Mouse (Mus musculus): ENCODE measurements at regions not wholly inside any gene's neighbourhood (a gene's known extent, or its start where the extent isn't known, plus 50 kb on each side); places are given as distances from the start of the nearest gene placed in this dataset.
"Not testable (repeated sequence)": the region's sequence is repeated elsewhere in the genome, so short reads cannot be mapped to it uniquely, and the experiment has no call there.

DNA sequence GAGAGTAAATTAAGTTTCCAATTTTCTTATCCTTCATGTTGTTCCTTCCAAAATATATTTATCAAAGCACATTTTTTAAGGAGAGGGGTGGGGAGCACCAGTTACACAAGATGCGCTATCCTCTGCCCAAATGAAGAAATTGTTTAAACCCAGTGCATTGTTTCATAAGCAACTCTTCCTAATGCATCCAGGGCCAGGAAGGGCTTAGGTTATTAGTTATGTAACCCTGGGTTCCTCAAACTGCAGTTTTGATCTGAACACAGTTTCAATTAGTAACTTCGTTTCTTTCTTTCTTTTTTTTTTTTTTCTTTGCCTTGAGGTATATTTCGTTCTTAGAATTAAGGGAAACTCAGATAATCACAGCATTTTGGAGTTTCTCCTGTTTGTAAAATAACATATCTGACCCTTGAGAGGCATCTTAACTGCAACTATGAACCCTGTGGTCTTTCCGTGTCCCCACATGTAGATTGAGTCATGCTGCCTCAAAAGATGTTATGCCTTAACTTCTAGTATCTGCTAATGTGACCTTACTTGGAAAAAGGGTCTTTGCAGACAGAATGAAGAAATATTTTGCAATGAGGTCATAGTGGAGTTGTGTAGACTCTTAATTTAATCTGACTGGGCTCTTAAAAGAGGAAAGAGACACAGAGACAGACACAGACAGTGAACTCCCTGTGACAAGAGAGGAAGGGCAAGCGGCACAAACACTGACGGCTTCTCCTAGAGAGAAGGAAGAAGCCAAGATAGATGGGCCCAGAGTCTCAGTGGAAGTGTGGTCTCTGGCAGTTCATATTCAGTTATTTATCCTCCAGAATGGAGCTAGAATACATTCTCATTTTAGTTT is 153.7 kb upstream of the Nrip1 start:
- in situ Hi-C loops (cut with MboI, MseI): no loop called here

- in situ Hi-C loops (cut with MboI, MseI): no loop called here
Observed at GRCm38 (mm10) chr16:76525563-76525962, 151.9 kb upstream of the Nrip1 start.

GRCm38 (mm10) chr16:76524921-76525320 is 151.3 kb upstream of the Nrip1 start:
- in situ Hi-C loops (cut with MboI, MseI): no loop called here

DNA sequence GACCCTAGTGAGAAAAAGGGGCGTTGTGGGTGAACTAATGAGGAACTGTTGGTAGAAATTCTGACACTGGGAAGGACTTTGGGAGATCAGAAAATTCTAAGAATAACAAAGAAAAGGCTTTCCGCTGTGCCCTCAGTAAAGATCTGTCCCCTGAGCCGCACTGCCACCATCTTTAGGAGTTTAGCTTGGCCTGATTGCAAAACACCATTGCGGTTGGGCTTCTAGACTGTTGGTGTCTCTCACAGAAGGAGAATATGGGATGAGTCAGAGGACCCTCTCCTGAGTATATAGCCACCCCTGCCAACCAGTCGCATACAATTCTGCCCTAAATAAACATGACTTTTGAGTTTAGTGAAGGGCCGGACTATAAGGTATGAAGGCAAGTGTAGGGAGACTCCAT is 147.5 kb upstream of the Nrip1 start:
- in situ Hi-C loops (cut with MboI, MseI): no loop called here

- in situ Hi-C loops (cut with MboI, MseI): no loop called here
Observed at GRCm38 (mm10) chr16:76520643-76520993, 147.0 kb upstream of the Nrip1 start.

- in situ Hi-C loops (cut with MboI, MseI): no loop called here
Observed at GRCm38 (mm10) chr16:76519911-76520642, 146.4 kb upstream of the Nrip1 start.

DNA sequence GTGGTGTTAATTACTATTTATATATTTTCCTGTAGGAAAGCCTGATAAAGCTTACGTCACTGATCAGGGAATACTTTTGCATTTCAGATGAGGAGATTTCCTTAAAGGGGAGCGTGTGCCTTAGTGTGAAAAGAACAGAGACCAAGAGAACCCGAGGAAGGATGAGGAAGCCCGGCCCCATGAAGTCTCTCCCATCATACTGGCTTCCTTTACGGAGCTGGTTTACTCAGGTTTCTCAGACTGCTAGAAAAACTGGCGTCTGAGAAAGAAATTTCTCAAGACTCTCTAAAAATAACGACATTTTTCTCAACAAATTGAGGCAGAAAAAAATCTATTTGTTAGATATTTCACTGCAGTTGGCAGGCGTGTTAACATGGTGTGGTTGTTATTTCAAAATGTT is 137.2 kb upstream of the Nrip1 start:
- in situ Hi-C loops (cut with MboI, MseI): no loop called here

DNA sequence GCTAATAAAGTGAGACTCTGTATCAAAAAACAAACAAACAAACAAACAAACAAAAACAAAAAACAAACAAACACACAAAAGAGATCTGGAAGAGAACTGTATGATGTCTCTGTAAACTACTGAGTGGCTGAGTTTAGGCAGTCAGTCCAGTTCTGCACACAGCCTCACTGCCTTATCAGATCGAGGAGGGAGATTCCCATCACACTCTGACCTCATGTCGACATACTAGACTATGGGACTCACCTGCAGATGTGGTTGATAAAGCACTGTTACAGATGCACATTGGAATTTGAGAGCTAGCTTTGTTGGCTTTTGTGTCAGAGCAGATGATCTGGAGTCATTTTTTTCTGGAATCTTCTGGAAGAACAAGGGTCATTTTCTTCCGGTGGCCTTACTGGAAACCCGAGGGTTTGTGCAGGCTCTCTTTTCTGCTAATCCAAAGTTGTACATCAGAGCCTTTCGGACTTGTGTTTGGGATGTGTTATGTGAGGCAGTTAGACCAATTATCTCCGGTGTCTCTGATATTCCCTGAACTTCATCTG is 135.6 kb upstream of the Nrip1 start:
- in situ Hi-C loops (cut with MboI, MseI): no loop called here

GRCm38 (mm10) chr16:76507191-76507746 is 133.6 kb upstream of the Nrip1 start:
- in situ Hi-C loops (cut with MboI, MseI): no loop called here

DNA sequence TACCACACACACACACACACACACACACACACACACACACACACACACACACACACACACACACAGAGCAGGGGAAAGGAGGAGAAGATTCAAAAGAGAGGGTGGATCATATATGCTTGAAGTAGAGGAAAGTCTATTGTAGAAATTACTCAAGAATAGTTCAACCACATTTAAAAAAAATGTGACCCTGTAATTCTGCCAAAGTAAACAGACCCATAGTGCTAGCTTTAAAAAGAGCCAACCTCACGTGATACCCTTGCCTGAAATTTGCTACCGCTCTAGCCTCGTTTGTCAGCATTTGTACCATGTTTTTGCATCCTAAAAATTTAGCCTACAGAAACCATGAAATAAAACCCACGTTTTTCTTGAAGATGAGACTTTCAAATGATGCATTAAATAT is 132.6 kb upstream of the Nrip1 start:
- in situ Hi-C loops (cut with MboI, MseI): no loop called here

- in situ Hi-C loops (cut with MboI, MseI): no loop called here
Observed at GRCm38 (mm10) chr16:76499686-76500400, 126.2 kb upstream of the Nrip1 start.

DNA sequence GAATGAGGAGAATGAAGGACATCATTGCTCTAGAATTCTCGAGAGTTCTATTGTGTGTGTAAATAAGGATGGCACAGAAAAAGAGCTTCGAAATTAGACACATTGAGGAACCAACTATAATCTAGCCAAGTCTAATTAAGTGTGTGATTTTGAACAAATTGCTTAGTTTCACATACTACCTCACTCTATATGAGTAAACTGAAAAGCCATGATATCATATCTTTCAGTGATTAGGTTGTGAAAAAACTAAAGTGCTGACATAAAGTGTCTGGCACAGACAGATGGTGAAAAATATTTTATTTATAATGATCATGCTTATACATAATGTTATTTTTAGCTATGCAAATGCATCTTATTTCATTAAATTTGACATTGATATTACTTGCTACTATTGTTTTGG is 124.6 kb upstream of the Nrip1 start:
- in situ Hi-C loops (cut with MboI, MseI): no loop called here

GRCm38 (mm10) chr16:76497041-76497808 is 123.6 kb upstream of the Nrip1 start:
- in situ Hi-C loops (cut with MboI, MseI): no loop called here

GRCm38 (mm10) chr16:76483419-76483818 is 109.8 kb upstream of the Nrip1 start:
- in situ Hi-C loops (cut with MboI, MseI): no loop called here

- in situ Hi-C loops (cut with MboI, MseI): no loop called here
Observed at GRCm38 (mm10) chr16:76481966-76482365, 108.3 kb upstream of the Nrip1 start.

- in situ Hi-C loops (cut with MboI, MseI): no loop called here
Observed at GRCm38 (mm10) chr16:76477474-76477873, 103.8 kb upstream of the Nrip1 start.

DNA sequence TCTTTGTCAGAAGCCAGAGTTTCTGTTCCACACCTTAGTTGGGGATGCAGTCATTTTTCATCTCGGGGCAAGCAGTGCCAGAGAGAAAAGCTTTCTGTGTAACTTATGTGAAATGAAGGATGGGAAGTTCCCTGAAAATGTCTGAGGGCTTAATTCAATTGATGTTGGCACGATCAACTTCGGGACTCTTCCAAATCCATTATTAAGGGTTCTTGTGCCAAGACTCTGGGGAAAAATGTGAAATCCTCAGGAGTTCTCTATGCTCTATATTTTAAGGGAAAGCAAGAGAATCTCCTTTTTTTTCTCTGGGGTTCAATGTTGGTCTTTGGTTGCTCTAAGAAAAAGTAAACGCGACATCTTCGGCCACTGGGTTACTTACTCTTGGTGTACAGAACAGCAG is 100.9 kb upstream of the Nrip1 start:
- in situ Hi-C loops (cut with MboI, MseI): no loop called here

- in situ Hi-C loops (cut with MboI, MseI): no loop called here
Observed at GRCm38 (mm10) chr16:76472386-76472785, 98.8 kb upstream of the Nrip1 start.

GRCm38 (mm10) chr16:76471081-76471480 is 97.5 kb upstream of the Nrip1 start:
- in situ Hi-C loops (cut with MboI, MseI): no loop called here

GRCm38 (mm10) chr16:76459521-76459920 is 85.9 kb upstream of the Nrip1 start:
- in situ Hi-C loops (cut with MboI, MseI): no loop called here

GRCm38 (mm10) chr16:76456300-76456599 is 82.6 kb upstream of the Nrip1 start:
- in situ Hi-C loops (cut with MboI, MseI): not testable (repeated sequence)
